Mouse (Mus musculus) neural tube, embryonic 15.5 days (tissue): ENCODE measurements around the gene Capza1. TPM values are rescaled to one million over a fixed set of nuclear protein-coding genes. Genes with fewer than 3 reads are reported as not detected.
"Not testable (repeated sequence)": the region's sequence is repeated elsewhere in the genome, so short reads cannot be mapped to it uniquely, and the experiment has no call there.

Experiments used
- ATAC-seq: fragments of 200-750 bp; cut with Nextera tagmentation; 2 replicates; pipeline ENCODE4 v1.8.0; 2017; ENCODE audit warnings: mild to moderate bottlenecking, moderate TSS enrichment, moderate library complexity; ENCODE audit not compliant: low FRiP score
- H3K27ac ChIP-seq: fragments of 300-500 bp; sonication (generic); replicated peaks from 2 replicates; pipeline ENCODE4 v1.5.1; 2015; ENCODE audit warnings: mild to moderate bottlenecking, inconsistent platforms
- H3K27me3 ChIP-seq: fragments of 300-500 bp; sonication (generic); replicated peaks from 2 replicates; pipeline ENCODE4 v1.6.1; 2015; ENCODE audit warnings: inconsistent platforms
- H3K36me3 ChIP-seq: fragments of 300-500 bp; sonication (generic); 2 replicates; pipeline ENCODE4 v1.6.1; 2015; ENCODE audit warnings: inconsistent platforms
- H3K4me1 ChIP-seq: fragments of 300-500 bp; sonication (generic); 2 replicates; pipeline ENCODE4 v1.6.1; 2015; ENCODE audit warnings: inconsistent platforms
- H3K4me2 ChIP-seq: fragments of 300-500 bp; sonication (generic); 2 replicates; pipeline ENCODE4 v1.6.1; 2015; ENCODE audit warnings: inconsistent platforms, mild to moderate bottlenecking, moderate library complexity
- H3K4me3 ChIP-seq: fragments of 300-500 bp; sonication (generic); replicated peaks from 2 replicates; pipeline ENCODE4 v1.5.1; 2015; ENCODE audit warnings: mild to moderate bottlenecking, inconsistent platforms
- H3K9ac ChIP-seq: fragments of 300-500 bp; sonication (generic); replicated peaks from 2 replicates; pipeline ENCODE4 v1.6.1; 2015; ENCODE audit warnings: mild to moderate bottlenecking, inconsistent platforms
- H3K9me3 ChIP-seq: fragments of 300-500 bp; sonication (generic); replicated peaks from 2 replicates; pipeline ENCODE4 v1.6.1; 2016; ENCODE audit warnings: inconsistent platforms
- WGBS: fragments of 180-500 bp; shearing (Covaris S2); methylation state at CpG from one replicate; pipeline ENCODE4 v1.1.7; 2015; ENCODE audit warnings: mixed read lengths; 5-methylcytosine and 5-hydroxymethylcytosine counted together
- polyA plus RNA-seq: library from polyadenylated mRNA; unstranded; fragments of >200 nt; fragmentation: Nextera tagmentation; extraction: Ambion mirVana; gene quantifications from 2 replicates; pipeline ENCODE4 v1.2.1, GENCODE M21; 2015

Gene Capza1
- polyA plus RNA-seq, 1 experiment from 2014 or later: 144 TPM

GRCm38 (mm10) chr3:104816130-104816529 lies 48.2 kb downstream of the Capza1 start:
- 98% methylated on average over 7 of the region's 7 CpGs for WGBS
- H3K27me3 ChIP-seq: no peaks in the 10 kb centered on the region
- ATAC-seq: no peak
- no peak overlapping the region for H3K4me3 ChIP-seq
- H3K4me1 ChIP-seq: peaks cover 19% of the 10 kb centered on the region
- H3K4me2 ChIP-seq: no peak overlapping the region
- no peaks in the 10 kb centered on the region for H3K9me3 ChIP-seq
- no peak overlapping the region for H3K27ac ChIP-seq
- H3K36me3 ChIP-seq: no peaks in the 10 kb centered on the region
- no peak overlapping the region for H3K9ac ChIP-seq

GRCm38 (mm10) chr3:104815346-104815745 lies 49.0 kb downstream of the Capza1 start:
- Histone ChIP-seq H3K9me3 (no peaks in the 10 kb centered on the region), H3K4me1 (peaks cover 19% of the 10 kb centered on the region), H3K36me3 (no peaks in the 10 kb centered on the region), H3K27me3 (no peaks in the 10 kb centered on the region), H3K27ac (no peak overlapping the region), H3K4me2 (no peak overlapping the region), H3K4me3 (no peak overlapping the region), H3K9ac (no peak overlapping the region)
- ATAC-seq: no peak
- WGBS: 81% methylated on average over 2 of the region's 2 CpGs

- Histone ChIP-seq H3K27ac (no peak overlapping the region), H3K9me3 (no peaks in the 10 kb centered on the region), H3K4me1 (peaks cover 19% of the 10 kb centered on the region), H3K4me2 (no peak overlapping the region), H3K4me3 (no peak overlapping the region), H3K9ac (no peak overlapping the region), H3K36me3 (no peaks in the 10 kb centered on the region), H3K27me3 (no peaks in the 10 kb centered on the region)
- no peak for ATAC-seq
- WGBS: 96% methylated on average over 1 of the region's 1 CpGs
Measured at GRCm38 (mm10) chr3:104814746-104815145, 49.6 kb downstream of the Capza1 start.

- not testable (repeated sequence) for H3K36me3 ChIP-seq, H3K4me3 ChIP-seq, H3K27me3 ChIP-seq, H3K27ac ChIP-seq, H3K9me3 ChIP-seq, H3K4me2 ChIP-seq, ATAC-seq, H3K9ac ChIP-seq
- peaks cover 13% of the 10 kb centered on the region for H3K4me1 ChIP-seq
- WGBS: 88% methylated on average over 7 of the region's 7 CpGs
Measured at GRCm38 (mm10) chr3:104813227-104813626, 51.1 kb downstream of the Capza1 start.

- H3K4me2 ChIP-seq: no peak overlapping the region
- H3K4me1 ChIP-seq: peaks cover 8% of the 10 kb centered on the region
- no peaks in the 10 kb centered on the region for H3K9me3 ChIP-seq
- H3K36me3 ChIP-seq: no peaks in the 10 kb centered on the region
- H3K9ac ChIP-seq: no peak overlapping the region
- no peak for ATAC-seq
- H3K27ac ChIP-seq: no peak overlapping the region
- 84% methylated on average over 4 of the region's 4 CpGs for WGBS
- H3K4me3 ChIP-seq: no peak overlapping the region
- H3K27me3 ChIP-seq: no peaks in the 10 kb centered on the region
Measured at GRCm38 (mm10) chr3:104812254-104812653, 52.1 kb downstream of the Capza1 start.

- Histone ChIP-seq H3K27me3 (no peaks in the 10 kb centered on the region), H3K27ac (no peak overlapping the region), H3K9ac (no peak overlapping the region), H3K4me2 (no peak overlapping the region), H3K4me1 (peaks cover 3% of the 10 kb centered on the region), H3K4me3 (no peak overlapping the region), H3K9me3 (no peaks in the 10 kb centered on the region), H3K36me3 (no peaks in the 10 kb centered on the region)
- 38% methylated on average over 3 of the region's 3 CpGs for WGBS
- ATAC-seq: no peak
Measured at GRCm38 (mm10) chr3:104811752-104812151, 52.6 kb downstream of the Capza1 start.

GRCm38 (mm10) chr3:104805539-104805938 lies 58.8 kb downstream of the Capza1 start:
- H3K4me1 ChIP-seq: no peaks in the 10 kb centered on the region
- H3K9me3 ChIP-seq: no peaks in the 10 kb centered on the region
- H3K27me3 ChIP-seq: no peaks in the 10 kb centered on the region
- H3K4me3 ChIP-seq: no peak overlapping the region
- WGBS: 84% methylated on average over 9 of the region's 9 CpGs
- H3K4me2 ChIP-seq: no peak overlapping the region
- no peak for ATAC-seq
- H3K27ac ChIP-seq: no peak overlapping the region
- no peak overlapping the region for H3K9ac ChIP-seq
- H3K36me3 ChIP-seq: peaks cover 18% of the 10 kb centered on the region; the same call in 1 of the 2 replicates

GRCm38 (mm10) chr3:104804312-104804711 lies 60.0 kb downstream of the Capza1 start:
- WGBS: 92% methylated on average over 10 of the region's 10 CpGs

GRCm38 (mm10) chr3:104801481-104801880 lies 62.8 kb downstream of the Capza1 start:
- no peak overlapping the region for H3K4me3 ChIP-seq
- no peaks in the 10 kb centered on the region for H3K27me3 ChIP-seq
- 94% methylated on average over 6 of the region's 6 CpGs for WGBS
- H3K36me3 ChIP-seq: peaks cover 32% of the 10 kb centered on the region; the same call in 1 of the 2 replicates
- no peak overlapping the region for H3K27ac ChIP-seq
- H3K4me1 ChIP-seq: no peaks in the 10 kb centered on the region
- H3K4me2 ChIP-seq: no peak overlapping the region
- ATAC-seq: no peak
- H3K9me3 ChIP-seq: no peaks in the 10 kb centered on the region
- no peak overlapping the region for H3K9ac ChIP-seq

More at GRCm38 (mm10) chr3:104804312-104804711, 60.0 kb downstream of the Capza1 start:
- Histone ChIP-seq H3K36me3 (peaks cover 28% of the 10 kb centered on the region; the same call in 1 of the 2 replicates), H3K9ac (no peak overlapping the region), H3K4me1 (no peaks in the 10 kb centered on the region), H3K27ac (no peak overlapping the region), H3K27me3 (no peaks in the 10 kb centered on the region), H3K4me3 (no peak overlapping the region), H3K9me3 (no peaks in the 10 kb centered on the region), H3K4me2 (no peak overlapping the region)
- no peak for ATAC-seq

GRCm38 (mm10) chr3:104800681-104801080 lies 63.6 kb downstream of the Capza1 start:
- 97% methylated on average over 11 of the region's 11 CpGs for WGBS
- Histone ChIP-seq H3K4me3 (no peak overlapping the region), H3K27me3 (no peaks in the 10 kb centered on the region)

GRCm38 (mm10) chr3:104796430-104797082 lies 67.7 kb downstream of the Capza1 start:
- WGBS: 87% methylated on average over 15 of the region's 15 CpGs
- Histone ChIP-seq H3K4me1 (peaks cover 39% of the 10 kb centered on the region), H3K9ac (no peak overlapping the region), H3K27me3 (no peaks in the 10 kb centered on the region), H3K4me3 (no peak overlapping the region), H3K9me3 (no peaks in the 10 kb centered on the region), H3K4me2 (no peak overlapping the region), H3K36me3 (peaks cover 26% of the 10 kb centered on the region; the same call in 1 of the 2 replicates), H3K27ac (no peak overlapping the region)
- no peak for ATAC-seq

More at GRCm38 (mm10) chr3:104800681-104801080, 63.6 kb downstream of the Capza1 start:
- Histone ChIP-seq H3K9ac (no peak overlapping the region), H3K36me3 (peaks cover 36% of the 10 kb centered on the region; the same call in 1 of the 2 replicates), H3K4me1 (peaks cover 5% of the 10 kb centered on the region; the same call in 1 of the 2 replicates), H3K9me3 (no peaks in the 10 kb centered on the region), H3K27ac (no peak overlapping the region), H3K4me2 (no peak overlapping the region)
- no peak for ATAC-seq

GRCm38 (mm10) chr3:104795661-104796340 lies 68.5 kb downstream of the Capza1 start:
- peaks cover 46% of the 10 kb centered on the region for H3K4me1 ChIP-seq
- H3K4me2 ChIP-seq: no peak overlapping the region
- peaks cover 21% of the 10 kb centered on the region; the same call in 1 of the 2 replicates for H3K36me3 ChIP-seq
- H3K9ac ChIP-seq: no peak overlapping the region
- WGBS: 64% methylated on average over 15 of the region's 15 CpGs
- no peak overlapping the region for H3K4me3 ChIP-seq
- H3K27me3 ChIP-seq: no peaks in the 10 kb centered on the region
- peak overlapping the region; percentile 33; the same call in 1 of the 2 replicates for H3K27ac ChIP-seq
- ATAC-seq: no peak
- H3K9me3 ChIP-seq: no peaks in the 10 kb centered on the region
